Mouse (Mus musculus) neural tube, embryonic 11.5 days (tissue): Measurements from ENCODE around the gene Scn3b. TPM values are rescaled to one million over a fixed set of nuclear protein-coding genes. Genes with fewer than 3 reads are reported as not detected.

ENCODE experiments used
- ATAC-seq: fragments of 200-750 bp; cut with Nextera tagmentation; 2 replicates; pipeline ENCODE4 v1.8.0; 2017; ENCODE audit warnings: moderate number of reproducible peaks, mild to moderate bottlenecking, moderate TSS enrichment, moderate library complexity; ENCODE audit not compliant: insufficient read depth, low FRiP score, low TSS enrichment
- DNase-seq: peaks from one replicate; pipeline ENCODE4 v3.0.0-alpha.2; 2015; ENCODE audit warnings: low spot score
- H3K27ac ChIP-seq: fragments of 300-500 bp; sonication (generic); 2 replicates; pipeline ENCODE4 v1.5.1; 2014; ENCODE audit warnings: low read depth, mild to moderate bottlenecking, low read length
- H3K27me3 ChIP-seq: fragments of 300-500 bp; sonication (generic); 2 replicates; pipeline ENCODE4 v1.6.1; 2014; ENCODE audit warnings: mild to moderate bottlenecking, low read length, mixed read lengths; ENCODE audit not compliant: control insufficient read depth, insufficient read depth
- H3K36me3 ChIP-seq: fragments of 300-500 bp; sonication (generic); 2 replicates; pipeline ENCODE4 v1.6.1; 2014; ENCODE audit warnings: mild to moderate bottlenecking, low read length, moderate library complexity, mixed read lengths; ENCODE audit not compliant: control insufficient read depth, insufficient read depth
- H3K4me1 ChIP-seq: fragments of 300-500 bp; sonication (generic); 2 replicates; pipeline ENCODE4 v1.6.1; 2014; ENCODE audit warnings: low read length, mixed read lengths; ENCODE audit not compliant: control insufficient read depth, insufficient read depth
- H3K4me2 ChIP-seq: fragments of 300-500 bp; sonication (generic); 2 replicates; pipeline ENCODE4 v1.6.1; 2014; ENCODE audit warnings: low read depth, mild to moderate bottlenecking, moderate library complexity
- H3K4me3 ChIP-seq: fragments of 300-500 bp; sonication (generic); 2 replicates; pipeline ENCODE4 v1.5.1; 2014; ENCODE audit warnings: low read depth, low read length
- H3K9ac ChIP-seq: fragments of 300-500 bp; sonication (generic); 2 replicates; pipeline ENCODE4 v1.6.1; 2014; ENCODE audit warnings: mild to moderate bottlenecking, low read length
- H3K9me3 ChIP-seq: fragments of 300-500 bp; sonication (generic); 2 replicates; pipeline ENCODE4 v1.6.1; 2016; ENCODE audit warnings: low read length; ENCODE audit not compliant: control insufficient read depth
- WGBS: fragments of 180-500 bp; shearing (Covaris S2); extraction: QIAGEN DNeasy Blood & Tissue Kit; methylation state at CpG from one replicate; pipeline ENCODE4 v1.1.7; 2014; 5-methylcytosine and 5-hydroxymethylcytosine counted together
- polyA plus RNA-seq: library from polyadenylated mRNA; unstranded; fragments of >200 nt; fragmentation: Nextera tagmentation; extraction: Ambion mirVana; gene quantifications from 2 replicates; pipeline ENCODE4 v1.2.1, GENCODE M21; 2014

The Scn3b gene
- polyA plus RNA-seq, 1 experiment from 2014 or later, result 37.1 TPM

GRCm38 (mm10) chr9:40299323-40299722 is 30.3 kb downstream of the Scn3b start:
- no peak overlapping the region for H3K4me2 ChIP-seq
- H3K27ac ChIP-seq, result no peak overlapping the region
- no peak overlapping the region for H3K9ac ChIP-seq
- WGBS, result 94% methylated on average over 7 of the region's 7 CpGs
- H3K9me3 ChIP-seq, result no peaks in the 10 kb centered on the region
- ATAC-seq (no peak), DNase-seq (no peak)
- H3K4me3 ChIP-seq, result no peak overlapping the region
- H3K4me1 ChIP-seq, result no peaks in the 10 kb centered on the region
- H3K27me3 ChIP-seq, result no peaks in the 10 kb centered on the region
- H3K36me3 ChIP-seq, result no peaks in the 10 kb centered on the region; the same call in 1 of the 2 replicates

GRCm38 (mm10) chr9:40300018-40300989 is 31.3 kb downstream of the Scn3b start:
- WGBS, result 91% methylated on average over 15 of the region's 15 CpGs
- H3K9me3 ChIP-seq, result no peaks in the 10 kb centered on the region
- no peak overlapping the region for H3K4me3 ChIP-seq
- H3K27ac ChIP-seq, result no peak overlapping the region
- ATAC-seq, result no peak
- no peaks in the 10 kb centered on the region for H3K4me1 ChIP-seq
- no peak for DNase-seq
- no peaks in the 10 kb centered on the region; the same call in 1 of the 2 replicates for H3K36me3 ChIP-seq
- H3K4me2 ChIP-seq, result no peak overlapping the region
- no peaks in the 10 kb centered on the region for H3K27me3 ChIP-seq
- H3K9ac ChIP-seq, result no peak overlapping the region

- DNase-seq (no peak), ATAC-seq (no peak)
- no peaks in the 10 kb centered on the region; the same call in 1 of the 2 replicates for H3K36me3 ChIP-seq
- no peak overlapping the region for H3K4me2 ChIP-seq
- no peaks in the 10 kb centered on the region for H3K9me3 ChIP-seq
- no peaks in the 10 kb centered on the region for H3K4me1 ChIP-seq
- H3K9ac ChIP-seq, result no peak overlapping the region
- H3K27me3 ChIP-seq, result no peaks in the 10 kb centered on the region
- H3K4me3 ChIP-seq, result no peak overlapping the region
- no peak overlapping the region for H3K27ac ChIP-seq
- 87% methylated on average over 5 of the region's 5 CpGs for WGBS
Observed at GRCm38 (mm10) chr9:40301475-40301874, 32.5 kb downstream of the Scn3b start.

- DNase-seq, result no peak
- WGBS, result 90% methylated on average over 8 of the region's 8 CpGs
Observed at GRCm38 (mm10) chr9:40302375-40302774, 33.4 kb downstream of the Scn3b start.

GRCm38 (mm10) chr9:40304243-40304642 is 35.2 kb downstream of the Scn3b start:
- no peaks in the 10 kb centered on the region; the same call in 1 of the 2 replicates for H3K36me3 ChIP-seq
- no peaks in the 10 kb centered on the region for H3K27me3 ChIP-seq
- 95% methylated on average over 8 of the region's 8 CpGs for WGBS
- H3K9me3 ChIP-seq, result no peaks in the 10 kb centered on the region
- no peak overlapping the region for H3K9ac ChIP-seq
- H3K4me3 ChIP-seq, result no peak overlapping the region
- no peaks in the 10 kb centered on the region for H3K4me1 ChIP-seq
- H3K27ac ChIP-seq, result no peak overlapping the region
- ATAC-seq, result no peak
- no peak overlapping the region for H3K4me2 ChIP-seq
- DNase-seq, result no peak

More at GRCm38 (mm10) chr9:40302375-40302774, 33.4 kb downstream of the Scn3b start:
- no peaks in the 10 kb centered on the region for H3K9me3 ChIP-seq
- no peak overlapping the region for H3K4me3 ChIP-seq
- H3K27me3 ChIP-seq, result no peaks in the 10 kb centered on the region
- H3K36me3 ChIP-seq, result no peaks in the 10 kb centered on the region; the same call in 1 of the 2 replicates
- H3K9ac ChIP-seq, result no peak overlapping the region
- H3K4me2 ChIP-seq, result no peak overlapping the region
- no peaks in the 10 kb centered on the region for H3K4me1 ChIP-seq
- no peak overlapping the region for H3K27ac ChIP-seq
- no peak for ATAC-seq

GRCm38 (mm10) chr9:40307311-40307710 is 38.3 kb downstream of the Scn3b start:
- no peak overlapping the region for H3K4me3 ChIP-seq
- ATAC-seq (no peak; the same call in 1 of the 2 replicates), DNase-seq (no peak)
- no peak overlapping the region for H3K4me2 ChIP-seq
- H3K9me3 ChIP-seq, result no peaks in the 10 kb centered on the region
- H3K27me3 ChIP-seq, result no peaks in the 10 kb centered on the region
- no peaks in the 10 kb centered on the region for H3K36me3 ChIP-seq
- H3K4me1 ChIP-seq, result no peaks in the 10 kb centered on the region
- 87% methylated on average over 3 of the region's 3 CpGs for WGBS
- H3K9ac ChIP-seq, result no peak overlapping the region
- no peak overlapping the region for H3K27ac ChIP-seq

GRCm38 (mm10) chr9:40309876-40310275 is 40.9 kb downstream of the Scn3b start:
- WGBS, result 91% methylated on average over 6 of the region's 6 CpGs

GRCm38 (mm10) chr9:40311813-40312212 is 42.8 kb downstream of the Scn3b start:
- no peak for ATAC-seq
- Histone ChIP-seq H3K9ac (no peak overlapping the region), H3K27ac (no peak overlapping the region), H3K9me3 (no peaks in the 10 kb centered on the region), H3K27me3 (no peaks in the 10 kb centered on the region), H3K4me1 (no peaks in the 10 kb centered on the region), H3K36me3 (no peaks in the 10 kb centered on the region; the same call in 1 of the 2 replicates), H3K4me3 (no peak overlapping the region), H3K4me2 (no peak overlapping the region)
- WGBS, result 66% methylated on average over 9 of the region's 9 CpGs
- DNase-seq, result no peak

More at GRCm38 (mm10) chr9:40309876-40310275, 40.9 kb downstream of the Scn3b start:
- H3K36me3 ChIP-seq, result no peaks in the 10 kb centered on the region; the same call in 1 of the 2 replicates
- H3K9me3 ChIP-seq, result no peaks in the 10 kb centered on the region
- H3K9ac ChIP-seq, result no peak overlapping the region
- no peaks in the 10 kb centered on the region for H3K4me1 ChIP-seq
- H3K27me3 ChIP-seq, result no peaks in the 10 kb centered on the region
- no peak overlapping the region for H3K4me3 ChIP-seq
- H3K4me2 ChIP-seq, result no peak overlapping the region
- ATAC-seq (no peak), DNase-seq (no peak)
- H3K27ac ChIP-seq, result no peak overlapping the region
